Mouse (Mus musculus): ENCODE results near the gene Gap43. TPM values are rescaled to one million over a fixed set of nuclear protein-coding genes. Genes with fewer than 3 reads are reported as not detected.
A peak's percentile ranks its signal among the peaks of the same experiment; 100 is the strongest.

The Gap43 gene
- 1,319 and 1,534 TPM in 2 replicates for polyA plus RNA-seq (2015; fragmentation: Nextera tagmentation; extraction: Ambion mirVana)

GRCm38 (mm10) chr16:42340021-42340768 is at the start of gene Gap43:
Gene Gap43, minus strand, starts transcription at chr16:42340651.

Small RNA genes lying within 50 kb of the gene (microRNA-seq; reads per million reads assigned to microRNA genes)
- gene Mir6540, result 100 reads per million, percentile 44 among the genes with 10 or more reads in this experiment
